Mouse (Mus musculus): ENCODE measurements around the gene Dvl3.

GRCm38 (mm10) chr16:20545696-20546095, 28.9 kb downstream of the Dvl3 start:
- TF ChIP-seq POLR2A (IDR thresholded peaks at IDR 0.05; ENCODE audit: extremely low read depth, insufficient read depth, low read length) (no peak), CTCF (IDR thresholded peaks at IDR 0.05; ENCODE audit: low read depth, low read length) (no peak)

Data from liver, adult 2 months (tissue).